Mouse (Mus musculus) embryonic fibroblast, embryonic 13.5 days (primary cell): Measurements from ENCODE around the gene Sar1a.

Experiments used
- CTCF ChIP-seq: IDR thresholded peaks from 2 replicates; pipeline ENCODE4 v1.5.1; 2011; ENCODE audit warnings: mild to moderate bottlenecking, control low read depth, low read length, moderate library complexity, borderline replicate concordance; ENCODE audit not compliant: insufficient read depth
- POLR2A ChIP-seq: IDR thresholded peaks from 2 replicates; pipeline ENCODE4 v1.6.1; 2011; ENCODE audit warnings: low read depth, mild to moderate bottlenecking, control low read depth, low read length, moderate library complexity

- TF ChIP-seq CTCF: no peak
- TF ChIP-seq POLR2A: no peak
Measured at GRCm38 (mm10) chr10:61637055-61637454, 43.0 kb upstream of the Sar1a start.
